Mouse (Mus musculus): ENCODE data around the gene Cdk17. TPM values are rescaled to one million over a fixed set of nuclear protein-coding genes. Genes with fewer than 3 reads are reported as not detected.
A peak's percentile ranks its signal among the peaks of the same experiment; 100 is the strongest.

Gene Cdk17
- 8.7 and 9.5 TPM in 2 replicates for polyA plus RNA-seq (2012; rRNA removed)

DNA sequence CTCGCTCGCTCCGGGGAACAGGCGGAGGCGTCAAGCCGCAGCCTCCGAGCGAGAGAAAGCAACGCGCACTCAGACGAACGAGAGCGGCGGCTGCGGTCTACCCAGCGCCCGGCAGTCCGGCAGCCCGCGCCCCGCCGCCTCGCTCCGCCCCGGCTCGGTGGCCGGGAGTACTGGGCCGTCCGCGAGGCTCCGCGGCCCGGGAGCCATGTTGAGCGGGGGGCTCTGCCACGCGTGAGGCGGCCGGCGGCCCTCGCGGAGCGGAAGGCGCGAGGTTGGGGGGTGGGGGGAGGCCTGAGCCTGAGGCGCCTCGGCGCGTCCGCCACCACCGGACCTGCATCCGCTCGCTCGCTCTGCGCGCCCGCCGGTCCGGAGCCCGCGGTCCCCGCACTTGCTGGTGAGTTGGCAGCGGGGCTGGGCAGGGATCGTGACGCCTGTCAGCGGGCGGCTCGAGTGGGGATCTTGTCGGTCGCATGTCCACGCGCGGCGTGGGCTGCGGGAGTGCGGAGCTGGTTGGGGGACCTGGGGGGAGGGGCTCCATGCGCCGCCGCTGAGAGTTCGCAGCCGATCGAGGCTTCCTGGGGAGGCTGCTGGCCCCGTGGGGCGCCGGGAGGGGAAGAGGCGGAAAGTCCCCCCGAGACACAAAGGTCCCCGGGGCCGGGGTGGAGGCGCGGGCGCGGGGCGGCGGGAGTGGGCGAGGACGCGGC is at the start of gene Cdk17:
TSS of gene Cdk17 (plus strand) at position 69 of the 704 bp plus-strand sequence.
- peak; percentile 64 for DNase-seq

GRCm38 (mm10) chr10:93111412-93111811 is 49.3 kb upstream of the Cdk17 start:
- H3K36me3 ChIP-seq (ENCODE audit: control insufficient read depth, insufficient read depth, low read length) = no peaks in the 10 kb centered on the region
- no peak overlapping the region for H3K27ac ChIP-seq (ENCODE audit: insufficient read depth, low read depth, low read length)
- DNase-seq = no peak
- no peak overlapping the region for H3K4me3 ChIP-seq (ENCODE audit: insufficient read depth, low read depth, low read length)
- TF ChIP-seq CTCF (conservative IDR thresholded peaks at IDR 0.05; ENCODE audit: insufficient read depth, insufficient read length, low read depth, low read length) = no peak
- TF ChIP-seq POLR2A (IDR thresholded peaks at IDR 0.05; ENCODE audit: low read depth, low read length) = no peak
- H3K4me1 ChIP-seq (ENCODE audit: control insufficient read depth, insufficient read depth, low read length) = no peaks in the 10 kb centered on the region
- WGBS = 55% methylated on average over 8 of the region's 8 CpGs
- H3K27me3 ChIP-seq (replicated peaks; ENCODE audit: control insufficient read depth, insufficient read depth, low read length) = no peaks in the 10 kb centered on the region

More for the DNA sequence above, at the start of gene Cdk17:
- Histone ChIP-seq H3K4me1 (ENCODE audit: control insufficient read depth, insufficient read depth, low read length) (peaks cover 12% of the 10 kb centered on the region; the same call in 1 of the 2 replicates), H3K4me3 (ENCODE audit: insufficient read depth, low read depth, low read length) (peak within 1 kb of the TSS; percentile 78), H3K27ac (ENCODE audit: insufficient read depth, low read depth, low read length) (peak within 1 kb of the TSS; percentile 98), H3K27me3 (replicated peaks; ENCODE audit: control insufficient read depth, insufficient read depth, low read length) (no peaks in the 10 kb centered on the region), H3K36me3 (ENCODE audit: control insufficient read depth, insufficient read depth, low read length) (no peaks in the 10 kb centered on the region)
- no peak for TF ChIP-seq POLR2A (IDR thresholded peaks at IDR 0.05; ENCODE audit: low read depth, low read length)
- no peak for TF ChIP-seq CTCF (conservative IDR thresholded peaks at IDR 0.05; ENCODE audit: insufficient read depth, insufficient read length, low read depth, low read length)
- WGBS = under 1% methylated on average over 96 of the region's 97 CpGs

DNA sequence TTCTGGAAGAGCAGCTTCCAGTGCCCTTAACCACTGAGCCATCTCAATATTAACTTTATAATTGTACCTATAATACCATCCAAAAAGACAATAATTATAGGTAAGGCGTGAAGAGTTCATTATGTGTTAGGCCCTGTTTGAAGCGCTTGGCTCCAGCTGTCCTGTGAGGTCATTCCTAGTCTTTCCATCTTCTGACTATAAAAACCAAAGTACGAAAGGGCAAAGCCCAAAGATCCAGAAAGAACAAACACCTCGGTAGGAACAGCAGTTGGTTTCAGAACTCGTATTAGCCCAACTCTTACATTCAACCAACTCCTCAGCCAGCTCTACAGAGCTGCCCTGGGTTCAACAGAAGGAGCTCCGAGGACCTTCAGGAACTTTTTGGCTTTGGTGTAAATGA is 48.7 kb upstream of the Cdk17 start:
- 88% methylated on average over 6 of the region's 6 CpGs for WGBS
- no peak for DNase-seq
- no peaks in the 10 kb centered on the region for H3K4me1 ChIP-seq (ENCODE audit: control insufficient read depth, insufficient read depth, low read length)
- no peaks in the 10 kb centered on the region for H3K27me3 ChIP-seq (replicated peaks; ENCODE audit: control insufficient read depth, insufficient read depth, low read length)
- H3K4me3 ChIP-seq (ENCODE audit: insufficient read depth, low read depth, low read length) = no peak overlapping the region
- no peak for TF ChIP-seq POLR2A (IDR thresholded peaks at IDR 0.05; ENCODE audit: low read depth, low read length)
- no peak for TF ChIP-seq CTCF (conservative IDR thresholded peaks at IDR 0.05; ENCODE audit: insufficient read depth, insufficient read length, low read depth, low read length)
- H3K27ac ChIP-seq (ENCODE audit: insufficient read depth, low read depth, low read length) = no peak overlapping the region
- H3K36me3 ChIP-seq (ENCODE audit: control insufficient read depth, insufficient read depth, low read length) = no peaks in the 10 kb centered on the region

DNA sequence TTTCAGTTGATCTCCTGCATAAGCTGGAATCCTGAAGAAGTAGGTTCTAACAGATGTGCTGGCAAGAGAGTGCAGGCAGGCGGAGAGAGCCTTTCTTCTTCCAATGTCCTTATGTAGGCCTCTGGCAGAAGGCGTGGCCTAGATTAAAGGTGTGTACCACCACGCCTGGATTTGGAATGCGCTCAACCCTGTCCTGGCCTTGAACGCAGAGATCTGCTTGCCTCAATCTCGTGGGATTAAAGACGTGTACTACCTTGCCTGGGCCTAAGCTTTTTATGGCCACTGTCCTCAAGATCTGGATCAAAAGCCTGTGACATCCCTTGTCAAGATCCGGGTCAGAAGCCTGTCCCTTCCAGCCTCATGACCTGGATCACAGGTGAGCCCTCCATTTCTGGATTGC is 46.7 kb upstream of the Cdk17 start:
- Histone ChIP-seq H3K27me3 (replicated peaks; ENCODE audit: control insufficient read depth, insufficient read depth, low read length) (no peaks in the 10 kb centered on the region), H3K27ac (ENCODE audit: insufficient read depth, low read depth, low read length) (no peak overlapping the region), H3K36me3 (ENCODE audit: control insufficient read depth, insufficient read depth, low read length) (no peaks in the 10 kb centered on the region), H3K4me1 (ENCODE audit: control insufficient read depth, insufficient read depth, low read length) (no peaks in the 10 kb centered on the region), H3K4me3 (ENCODE audit: insufficient read depth, low read depth, low read length) (no peak overlapping the region)
- WGBS = 86% methylated on average over 8 of the region's 8 CpGs
- TF ChIP-seq CTCF (conservative IDR thresholded peaks at IDR 0.05; ENCODE audit: insufficient read depth, insufficient read length, low read depth, low read length) = no peak
- TF ChIP-seq POLR2A (IDR thresholded peaks at IDR 0.05; ENCODE audit: low read depth, low read length) = no peak
- no peak for DNase-seq

DNA sequence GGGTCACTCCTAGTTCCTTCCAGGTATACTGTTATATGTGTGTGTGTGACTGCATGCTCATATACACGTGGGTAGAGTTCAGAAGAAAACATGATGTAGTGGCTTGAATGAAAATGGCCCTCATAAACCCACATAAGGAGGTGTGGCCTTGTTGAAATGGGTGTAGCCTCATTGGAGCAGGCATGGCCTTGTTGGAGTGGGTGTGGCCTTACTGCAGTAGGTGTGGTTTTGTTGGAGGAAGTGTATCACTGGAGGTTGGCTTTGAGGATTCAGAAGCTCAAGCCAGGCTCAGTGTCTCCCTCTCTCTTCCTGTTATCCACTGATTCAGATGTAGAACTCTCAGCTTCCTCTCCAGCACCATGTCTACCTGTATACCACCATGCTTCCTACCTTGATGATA is 45.9 kb upstream of the Cdk17 start:
- Histone ChIP-seq H3K36me3 (ENCODE audit: control insufficient read depth, insufficient read depth, low read length) (no peaks in the 10 kb centered on the region), H3K27me3 (replicated peaks; ENCODE audit: control insufficient read depth, insufficient read depth, low read length) (no peaks in the 10 kb centered on the region), H3K4me1 (ENCODE audit: control insufficient read depth, insufficient read depth, low read length) (no peaks in the 10 kb centered on the region), H3K4me3 (ENCODE audit: insufficient read depth, low read depth, low read length) (no peak overlapping the region), H3K27ac (ENCODE audit: insufficient read depth, low read depth, low read length) (no peak overlapping the region)
- no peak for TF ChIP-seq POLR2A (IDR thresholded peaks at IDR 0.05; ENCODE audit: low read depth, low read length)
- 63% methylated on average over 1 of the region's 1 CpGs for WGBS
- DNase-seq = no peak

GRCm38 (mm10) chr10:93115743-93116142 is 44.9 kb upstream of the Cdk17 start:
- TF ChIP-seq POLR2A (IDR thresholded peaks at IDR 0.05; ENCODE audit: low read depth, low read length) (no peak), CTCF (conservative IDR thresholded peaks at IDR 0.05; ENCODE audit: insufficient read depth, insufficient read length, low read depth, low read length) (no peak)
- H3K36me3 ChIP-seq (ENCODE audit: control insufficient read depth, insufficient read depth, low read length) = no peaks in the 10 kb centered on the region
- no peaks in the 10 kb centered on the region for H3K27me3 ChIP-seq (replicated peaks; ENCODE audit: control insufficient read depth, insufficient read depth, low read length)
- WGBS = 85% methylated on average over 1 of the region's 1 CpGs
- no peak overlapping the region for H3K4me3 ChIP-seq (ENCODE audit: insufficient read depth, low read depth, low read length)
- no peak for DNase-seq
- H3K27ac ChIP-seq (ENCODE audit: insufficient read depth, low read depth, low read length) = no peak overlapping the region
- H3K4me1 ChIP-seq (ENCODE audit: control insufficient read depth, insufficient read depth, low read length) = no peaks in the 10 kb centered on the region

DNA sequence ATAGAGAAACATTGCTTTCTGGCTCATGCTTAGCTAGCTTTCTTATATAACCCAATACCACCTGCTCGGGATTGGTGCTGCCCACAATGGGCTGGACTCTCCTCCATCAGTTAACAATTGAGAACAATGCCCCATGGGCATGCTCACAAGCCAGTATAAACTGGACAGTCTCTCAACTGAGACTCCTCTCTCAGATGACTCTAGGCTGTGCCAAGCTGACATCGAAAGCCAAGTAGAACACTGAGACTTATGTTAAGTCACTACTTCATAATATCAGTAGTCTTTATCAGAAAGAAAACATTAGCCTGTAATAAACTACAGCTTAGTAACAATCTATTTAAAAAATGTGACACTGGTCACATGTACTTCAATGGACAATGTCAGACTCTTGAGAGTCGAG is 44.0 kb upstream of the Cdk17 start:
- H3K27ac ChIP-seq (ENCODE audit: insufficient read depth, low read depth, low read length) = no peak overlapping the region
- H3K27me3 ChIP-seq (replicated peaks; ENCODE audit: control insufficient read depth, insufficient read depth, low read length) = no peaks in the 10 kb centered on the region
- no peak overlapping the region for H3K4me3 ChIP-seq (ENCODE audit: insufficient read depth, low read depth, low read length)
- DNase-seq = no peak
- H3K36me3 ChIP-seq (ENCODE audit: control insufficient read depth, insufficient read depth, low read length) = no peaks in the 10 kb centered on the region
- whole genome bisulfite sequencing = 59% methylated on average over 3 of the region's 3 CpGs
- H3K4me1 ChIP-seq (ENCODE audit: control insufficient read depth, insufficient read depth, low read length) = no peaks in the 10 kb centered on the region
- no peak for TF ChIP-seq CTCF (conservative IDR thresholded peaks at IDR 0.05; ENCODE audit: insufficient read depth, insufficient read length, low read depth, low read length)
- TF ChIP-seq POLR2A (IDR thresholded peaks at IDR 0.05; ENCODE audit: low read depth, low read length) = no peak

Data from kidney, adult 2 months (tissue).